Mouse (Mus musculus) hindbrain, embryonic 10.5 days (tissue): ENCODE results near the gene Samd14. TPM values are rescaled to one million over a fixed set of nuclear protein-coding genes. Genes with fewer than 3 reads are reported as not detected.

ENCODE experiments used
- DNase-seq: peaks from one replicate; pipeline ENCODE4 v3.0.0-alpha.2; 2017; ENCODE audit warnings: low spot score
- H3K27ac ChIP-seq: fragments of 300-500 bp; sonication (generic); 2 replicates; pipeline ENCODE4 v1.5.1; 2016; ENCODE audit warnings: mild to moderate bottlenecking, moderate library complexity
- H3K27me3 ChIP-seq: fragments of 300-500 bp; sonication (generic); 2 replicates; pipeline ENCODE4 v1.6.1; 2016; ENCODE audit warnings: mild to moderate bottlenecking; ENCODE audit not compliant: poor library complexity, insufficient read depth, severe bottlenecking
- H3K36me3 ChIP-seq: fragments of 300-500 bp; sonication (generic); 2 replicates; pipeline ENCODE4 v1.6.1; 2016; ENCODE audit warnings: mild to moderate bottlenecking, moderate library complexity
- H3K4me1 ChIP-seq: fragments of 300-500 bp; sonication (generic); replicated peaks from 2 replicates; pipeline ENCODE4 v1.6.1; 2016; ENCODE audit warnings: mild to moderate bottlenecking
- H3K4me3 ChIP-seq: fragments of 300-500 bp; sonication (generic); 2 replicates; pipeline ENCODE4 v1.5.1; 2016; ENCODE audit warnings: mild to moderate bottlenecking, moderate library complexity
- H3K9me3 ChIP-seq: fragments of 300-500 bp; sonication (generic); 2 replicates; pipeline ENCODE4 v1.6.1; 2016; ENCODE audit warnings: mild to moderate bottlenecking, moderate library complexity
- WGBS: fragments of 180-500 bp; shearing (Covaris S2); methylation state at CpG from one replicate; pipeline ENCODE4 v1.1.7; 2016; 5-methylcytosine and 5-hydroxymethylcytosine counted together
- polyA plus RNA-seq: library from polyadenylated mRNA; unstranded; fragments of >200 nt; fragmentation: Nextera tagmentation; extraction: Ambion mirVana; gene quantifications from 2 replicates; pipeline ENCODE4 v1.2.1, GENCODE M21; 2016

The Samd14 gene
- polyA plus RNA-seq, 1 experiment from 2014 or later = 71.5 TPM

- DNase-seq = peak; percentile 98
- Histone ChIP-seq H3K27me3 (peaks cover 5% of the 10 kb centered on the region; the same call in 1 of the 2 replicates), H3K4me1 (peaks cover 20% of the 10 kb centered on the region), H3K27ac (peak overlapping the region; percentile 86), H3K9me3 (no peaks in the 10 kb centered on the region), H3K36me3 (no peaks in the 10 kb centered on the region), H3K4me3 (peak overlapping the region; percentile 37)
- WGBS = under 1% methylated on average over 20 of the region's 20 CpGs
Measured at GRCm38 (mm10) chr11:94978947-94979346, 30.7 kb upstream of the Samd14 start.

GRCm38 (mm10) chr11:94979462-94980179, 30.1 kb upstream of the Samd14 start:
- Histone ChIP-seq H3K36me3 (no peaks in the 10 kb centered on the region), H3K27ac (peak overlapping the region; percentile 86), H3K27me3 (peaks cover 5% of the 10 kb centered on the region; the same call in 1 of the 2 replicates), H3K9me3 (no peaks in the 10 kb centered on the region), H3K4me3 (peak overlapping the region; percentile 37), H3K4me1 (peaks cover 19% of the 10 kb centered on the region)
- no peak for DNase-seq
- WGBS = 80% methylated on average over 11 of the region's 11 CpGs

DNA sequence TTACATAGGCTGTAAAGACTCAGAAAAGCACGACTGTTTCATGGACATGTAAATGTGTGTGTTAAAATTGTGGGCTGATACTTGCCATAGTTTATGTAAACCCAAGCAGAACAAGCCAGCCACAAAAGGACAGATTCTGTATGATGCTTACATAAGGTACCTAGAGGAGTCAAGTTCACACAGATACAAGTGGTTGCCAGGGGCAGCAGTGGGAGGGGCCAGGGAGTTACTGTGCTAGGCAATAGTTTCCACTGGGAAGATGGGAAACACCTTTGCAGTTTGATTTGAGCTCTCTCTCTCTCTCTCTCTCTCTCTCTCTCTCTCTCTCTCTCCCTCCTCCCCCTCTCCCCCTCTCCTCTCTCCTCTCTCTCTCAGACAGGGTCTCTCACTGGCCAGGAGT, 24.5 kb upstream of the Samd14 start:
- 0 out of 2 replicates have a peak overlapping the region, but pooled peaks have one; percentile 2 for H3K27ac ChIP-seq
- no peak for DNase-seq
- 44% methylated on average over 1 of the region's 1 CpGs for WGBS

DNA sequence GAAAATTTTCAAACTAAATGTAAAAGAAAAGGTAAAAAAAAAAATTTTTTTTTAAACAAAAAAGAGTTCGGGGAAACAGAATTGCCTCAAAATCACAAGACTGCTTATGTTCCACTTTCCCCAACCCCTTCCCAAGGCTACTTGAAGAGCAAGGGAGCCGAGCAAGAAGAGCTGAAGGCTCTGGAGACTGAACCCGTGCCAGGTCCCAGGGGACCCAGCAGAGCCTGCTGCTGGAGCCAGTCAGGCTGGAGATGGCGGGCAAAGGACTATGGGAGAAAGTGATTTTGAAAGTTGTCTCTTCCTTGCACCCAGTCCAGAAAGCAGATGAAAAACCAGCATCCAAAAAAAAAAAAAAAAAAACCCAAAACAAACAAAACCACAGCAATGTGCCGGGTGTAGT, 23.9 kb upstream of the Samd14 start:
- Histone ChIP-seq H3K27me3 (no peaks in the 10 kb centered on the region), H3K9me3 (no peaks in the 10 kb centered on the region), H3K4me1 (peaks cover 52% of the 10 kb centered on the region), H3K27ac (no peak overlapping the region), H3K36me3 (no peaks in the 10 kb centered on the region), H3K4me3 (no peak overlapping the region)
- WGBS = 78% methylated on average over 5 of the region's 5 CpGs
- no peak for DNase-seq

More for the DNA sequence above, 24.5 kb upstream of the Samd14 start:
- H3K27me3 ChIP-seq = no peaks in the 10 kb centered on the region
- H3K4me3 ChIP-seq = no peak overlapping the region
- H3K9me3 ChIP-seq = no peaks in the 10 kb centered on the region
- no peaks in the 10 kb centered on the region for H3K36me3 ChIP-seq
- peaks cover 45% of the 10 kb centered on the region for H3K4me1 ChIP-seq

DNA sequence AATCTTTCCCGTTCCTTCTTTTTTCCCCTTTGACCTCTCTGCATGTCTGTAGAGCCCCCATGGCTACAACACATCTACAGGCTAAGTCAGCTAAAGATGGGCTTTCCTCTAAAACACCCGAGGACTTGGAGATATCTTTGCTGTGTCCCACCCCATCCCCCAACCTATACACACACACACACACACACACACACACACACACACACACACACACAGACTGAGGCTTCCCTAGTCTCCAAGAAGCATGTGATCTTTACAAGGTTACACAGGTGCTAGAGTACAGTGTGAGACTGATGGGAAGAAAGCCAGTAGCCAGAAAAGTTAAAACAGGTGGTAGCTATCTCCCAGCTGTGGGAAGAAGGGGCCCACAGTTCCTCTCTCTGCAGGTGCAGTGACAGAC, 23.2 kb upstream of the Samd14 start:
- H3K36me3 ChIP-seq = no peaks in the 10 kb centered on the region
- H3K4me3 ChIP-seq = no peak overlapping the region
- no peaks in the 10 kb centered on the region for H3K9me3 ChIP-seq
- no peaks in the 10 kb centered on the region for H3K27me3 ChIP-seq
- DNase-seq = no peak
- 75% methylated on average over 2 of the region's 2 CpGs for WGBS
- H3K27ac ChIP-seq = 0 out of 2 replicates have a peak overlapping the region, but pooled peaks have one; percentile 75
- peaks cover 53% of the 10 kb centered on the region for H3K4me1 ChIP-seq

GRCm38 (mm10) chr11:94987341-94987740, 22.3 kb upstream of the Samd14 start:
- H3K27me3 ChIP-seq = no peaks in the 10 kb centered on the region
- H3K36me3 ChIP-seq = no peaks in the 10 kb centered on the region
- WGBS = 52% methylated on average over 6 of the region's 6 CpGs
- H3K27ac ChIP-seq = peak overlapping the region; percentile 75
- H3K9me3 ChIP-seq = no peaks in the 10 kb centered on the region
- no peak overlapping the region for H3K4me3 ChIP-seq
- peaks cover 62% of the 10 kb centered on the region for H3K4me1 ChIP-seq
- DNase-seq = no peak

GRCm38 (mm10) chr11:94987851-94988250, 21.8 kb upstream of the Samd14 start:
- Histone ChIP-seq H3K9me3 (no peaks in the 10 kb centered on the region), H3K27me3 (no peaks in the 10 kb centered on the region), H3K4me3 (no peak overlapping the region), H3K4me1 (peaks cover 67% of the 10 kb centered on the region), H3K27ac (peak overlapping the region; percentile 75; the same call in 1 of the 2 replicates), H3K36me3 (no peaks in the 10 kb centered on the region)
- no peak for DNase-seq
- 83% methylated on average over 8 of the region's 8 CpGs for WGBS

DNA sequence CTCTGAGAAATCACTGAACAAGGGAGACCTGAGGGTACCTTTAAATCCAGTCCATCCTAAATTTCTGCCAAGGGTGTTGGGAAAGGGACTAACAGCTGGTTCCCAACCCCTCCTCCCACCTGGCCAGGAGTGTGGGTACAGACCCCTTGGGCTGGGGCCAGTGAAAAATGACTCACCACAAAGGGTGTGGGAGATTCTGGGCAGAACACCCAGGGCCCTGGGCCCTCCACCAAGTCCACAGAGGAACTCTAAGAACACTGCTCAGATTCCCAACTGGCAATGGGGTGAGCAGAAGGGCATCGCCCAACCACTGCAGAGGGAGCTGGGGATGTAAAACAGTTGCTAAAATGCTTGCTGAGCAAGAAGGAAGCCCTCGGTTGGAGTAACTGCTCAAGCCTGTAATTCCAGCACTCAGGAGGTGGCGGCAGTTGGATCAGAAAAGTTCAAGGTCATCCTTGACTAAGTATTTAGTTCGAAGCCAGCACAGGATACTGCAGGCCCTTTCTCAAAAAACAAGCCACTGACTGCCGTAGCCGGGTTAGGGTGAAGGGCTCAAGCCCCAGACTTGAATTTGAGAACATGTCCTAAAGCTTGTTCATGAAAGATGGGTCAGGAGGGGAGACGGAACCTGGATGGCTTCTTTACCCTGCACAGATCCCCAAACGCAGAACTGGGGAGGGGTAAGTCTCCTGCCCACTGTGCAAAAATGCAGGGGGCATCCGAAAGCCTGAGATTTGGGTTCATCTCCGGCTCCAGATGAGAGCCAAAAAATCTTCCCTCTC, 20.7 kb upstream of the Samd14 start:
- peaks cover 79% of the 10 kb centered on the region for H3K4me1 ChIP-seq
- H3K4me3 ChIP-seq = peak overlapping the region; percentile 96
- H3K27ac ChIP-seq = peak overlapping the region; percentile 98
- H3K9me3 ChIP-seq = no peaks in the 10 kb centered on the region
- no peaks in the 10 kb centered on the region for H3K27me3 ChIP-seq
- DNase-seq = peak; percentile 22
- WGBS = 21% methylated on average over 10 of the region's 10 CpGs
- peaks cover 3% of the 10 kb centered on the region; the same call in 1 of the 2 replicates for H3K36me3 ChIP-seq

DNA sequence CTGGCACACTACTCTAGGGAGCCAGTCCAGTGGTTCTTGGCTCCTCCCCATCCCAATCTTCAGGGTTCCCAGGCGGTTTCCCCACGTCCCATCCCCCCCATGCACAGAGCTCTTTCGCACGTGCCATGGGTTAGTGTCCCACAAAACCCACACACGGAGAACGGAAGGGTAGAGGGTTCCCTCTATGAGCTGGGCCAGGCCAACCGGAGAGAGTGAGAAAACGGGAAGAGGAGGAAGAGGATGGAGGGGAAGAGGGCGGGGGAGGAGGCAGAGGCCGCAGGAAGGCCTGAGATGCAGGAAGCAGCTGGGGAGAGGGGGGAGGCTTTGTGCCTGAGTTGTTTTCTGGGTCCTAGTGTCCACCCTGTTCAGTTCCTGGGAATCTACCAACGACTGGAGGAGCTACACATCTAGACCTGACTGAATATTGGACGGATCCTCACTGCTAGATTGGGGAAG, 20.1 kb upstream of the Samd14 start:
- Histone ChIP-seq H3K4me1 (peaks cover 85% of the 10 kb centered on the region), H3K36me3 (peaks cover 6% of the 10 kb centered on the region), H3K9me3 (no peaks in the 10 kb centered on the region), H3K4me3 (peak overlapping the region; percentile 96), H3K27me3 (no peaks in the 10 kb centered on the region), H3K27ac (peak overlapping the region; percentile 98)
- WGBS = under 1% methylated on average over 12 of the region's 12 CpGs
- DNase-seq = peak; percentile 91

DNA sequence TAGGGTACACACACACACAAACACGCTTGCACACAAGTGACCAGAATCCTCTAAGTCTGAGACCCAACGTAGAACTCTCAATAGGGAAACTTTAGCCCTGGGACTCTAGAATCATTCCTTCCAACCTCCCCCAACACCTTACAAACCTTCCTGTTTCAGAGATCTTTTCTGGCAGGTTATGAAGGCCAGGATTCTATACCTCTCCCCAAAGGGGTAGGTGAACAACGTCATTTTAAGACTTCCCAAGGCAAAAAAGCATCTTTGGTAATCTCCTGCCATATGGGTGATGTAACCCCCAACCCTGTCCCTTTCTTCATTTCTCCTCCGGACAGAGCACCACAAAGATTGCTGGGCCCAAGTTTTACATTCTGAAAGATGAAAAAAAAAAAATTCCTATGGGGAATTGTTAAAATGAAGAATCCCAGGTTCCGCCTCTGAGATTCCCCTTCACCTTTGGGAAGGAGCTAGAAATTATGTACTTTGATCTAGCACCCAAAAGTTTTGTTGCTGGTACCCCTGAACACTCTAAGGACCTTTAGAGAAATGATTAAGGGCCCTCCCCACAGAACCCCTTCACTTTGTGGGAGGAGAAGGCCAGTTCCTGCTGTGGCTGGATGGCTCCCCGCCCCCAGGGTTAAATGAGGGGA, 19.5 kb upstream of the Samd14 start:
- peak overlapping the region; percentile 96 for H3K4me3 ChIP-seq
- H3K27me3 ChIP-seq = no peaks in the 10 kb centered on the region
- peak overlapping the region; percentile 98 for H3K27ac ChIP-seq
- peaks cover 13% of the 10 kb centered on the region for H3K36me3 ChIP-seq
- H3K4me1 ChIP-seq = peaks cover 89% of the 10 kb centered on the region
- H3K9me3 ChIP-seq = no peaks in the 10 kb centered on the region
- 47% methylated on average over 6 of the region's 6 CpGs for WGBS
- no peak for DNase-seq

DNA sequence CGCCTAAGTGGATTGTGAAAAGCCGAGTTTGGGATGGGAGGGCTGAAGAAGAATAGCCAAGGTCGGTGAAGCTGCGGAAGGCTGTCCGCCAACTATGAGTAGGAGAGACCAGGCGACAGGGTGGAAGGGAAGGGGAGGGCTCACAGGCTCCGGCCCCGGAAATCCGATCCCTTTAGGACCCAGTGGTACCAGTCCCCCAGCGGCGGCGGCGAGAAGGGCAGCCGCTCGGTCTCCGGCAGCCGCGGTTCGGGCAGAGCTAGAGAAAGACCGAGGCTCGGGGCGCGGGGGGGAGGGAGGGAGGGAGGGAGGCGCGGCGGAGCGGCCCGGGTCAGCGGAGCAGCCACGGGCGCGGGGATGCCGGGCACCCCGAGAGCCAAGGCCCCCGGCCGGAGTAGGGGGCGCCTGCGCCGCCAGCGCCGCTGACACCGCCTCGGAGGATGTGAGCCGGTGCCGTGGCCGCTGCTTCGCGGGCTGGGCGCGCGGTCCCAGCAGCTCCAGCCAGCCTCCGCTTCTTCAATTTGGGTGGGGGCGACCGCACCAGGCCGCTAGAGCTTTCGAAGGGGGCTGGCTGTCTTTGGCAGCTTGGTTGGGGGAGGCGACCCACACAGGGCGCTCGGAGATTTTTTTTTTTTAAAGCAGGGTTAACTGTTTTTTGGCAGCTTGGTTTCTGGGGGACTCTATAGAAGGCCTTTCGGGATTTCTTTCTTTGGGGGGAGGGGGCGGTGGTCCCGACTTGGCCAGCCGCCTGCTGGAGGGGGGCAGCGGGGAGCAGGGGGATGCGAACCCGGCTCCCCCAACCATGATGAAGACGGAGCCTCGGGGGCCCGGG, 18.7 kb upstream of the Samd14 start, which contains the start of gene Ppp1r9b:
Ppp1r9b (plus strand) TSS at position 287 of the 829 bp plus-strand sequence.
- Histone ChIP-seq H3K27me3 (no peaks in the 10 kb centered on the region), H3K4me1 (peaks cover 93% of the 10 kb centered on the region), H3K36me3 (peaks cover 18% of the 10 kb centered on the region), H3K9me3 (no peaks in the 10 kb centered on the region), H3K4me3 (peak within 1 kb of the TSS; percentile 96), H3K27ac (peak within 1 kb of the TSS; percentile 98)
- under 1% methylated on average over 68 of the region's 69 CpGs for WGBS
- DNase-seq = peak; percentile 95
